Mouse (Mus musculus) T-cell, adult 2 months (primary cell): ENCODE data around the gene Mef2c.

Experiments
- DNase-seq: peaks from one replicate; pipeline ENCODE4 v3.0.0; 2022; ENCODE audit warnings: low spot score

The Mef2c gene

GRCm38 (mm10) chr13:83712778-83713380, 209.0 kb downstream of the Mef2c start:
- DNase-seq: no peak

DNA sequence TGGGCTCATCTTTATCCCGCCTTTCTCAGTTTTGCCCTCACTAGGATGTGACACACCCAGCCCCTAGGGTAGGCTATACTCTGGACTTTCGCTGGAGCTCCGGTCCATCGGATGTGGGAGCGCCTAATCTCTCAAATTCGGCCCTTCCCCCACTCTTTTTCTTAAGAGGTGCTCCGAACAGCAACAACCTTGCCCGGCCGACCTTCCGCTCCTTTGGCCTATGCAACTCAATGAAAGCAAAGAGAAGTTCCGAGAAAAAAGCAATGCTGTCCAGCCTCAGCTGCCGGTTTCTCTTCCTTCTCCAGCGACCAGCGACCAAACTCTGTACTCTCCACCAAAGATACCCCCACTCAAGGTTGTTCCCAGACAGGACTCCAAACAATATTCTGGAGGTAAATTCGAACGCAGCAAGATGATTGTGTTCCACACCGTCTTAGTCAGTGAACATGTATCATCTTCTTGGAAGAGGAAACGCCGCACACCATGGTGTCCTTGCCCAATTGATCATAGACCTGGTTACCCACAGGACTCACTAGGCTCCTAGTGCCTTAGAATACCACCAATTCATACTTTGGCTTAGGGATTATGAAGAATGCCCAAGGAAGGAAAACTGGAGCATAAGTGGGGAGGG, 209.9 kb downstream of the Mef2c start:
- no peak for DNase-seq

DNA sequence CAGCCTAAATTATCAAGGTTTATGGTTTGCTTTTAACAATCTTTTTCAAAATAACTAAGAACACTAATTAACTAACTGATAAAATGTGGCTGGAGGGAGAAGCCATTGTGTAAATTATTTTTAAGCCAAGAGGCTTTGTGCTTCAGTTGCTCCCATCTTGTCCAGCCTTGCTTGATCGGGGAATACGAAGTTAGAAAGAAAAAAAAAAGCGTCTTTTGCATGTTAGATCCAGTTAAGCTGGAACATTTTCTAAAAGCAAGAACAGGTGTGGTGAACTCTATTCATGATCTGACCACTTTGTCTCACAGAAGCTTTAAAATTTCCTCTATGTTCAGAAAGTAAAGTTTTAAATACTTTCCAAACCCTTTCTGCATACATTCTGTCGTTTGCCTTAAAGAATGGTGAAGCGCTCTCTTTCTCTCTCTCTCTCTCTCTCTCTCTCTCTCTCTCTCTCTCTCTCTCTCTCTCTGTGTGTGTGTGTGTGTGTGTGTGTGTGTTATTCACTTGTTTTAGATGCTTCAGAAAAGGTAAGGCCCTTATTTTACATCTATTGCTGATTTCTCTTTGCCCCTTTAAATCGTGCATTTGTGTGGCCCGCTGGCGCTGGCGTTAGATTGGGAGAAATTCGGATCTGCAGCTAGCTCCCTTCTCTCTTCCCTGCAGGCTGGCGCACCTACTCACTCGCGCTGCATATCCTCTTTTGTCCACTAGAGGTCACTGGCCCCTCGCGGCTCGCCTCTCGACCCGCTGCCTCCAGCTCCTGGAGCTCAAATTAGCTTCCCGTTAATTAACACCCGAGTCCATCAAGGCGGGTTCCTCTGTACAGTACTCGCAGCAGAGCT, 210.9 kb downstream of the Mef2c start:
- DNase-seq: peak; percentile 60

DNA sequence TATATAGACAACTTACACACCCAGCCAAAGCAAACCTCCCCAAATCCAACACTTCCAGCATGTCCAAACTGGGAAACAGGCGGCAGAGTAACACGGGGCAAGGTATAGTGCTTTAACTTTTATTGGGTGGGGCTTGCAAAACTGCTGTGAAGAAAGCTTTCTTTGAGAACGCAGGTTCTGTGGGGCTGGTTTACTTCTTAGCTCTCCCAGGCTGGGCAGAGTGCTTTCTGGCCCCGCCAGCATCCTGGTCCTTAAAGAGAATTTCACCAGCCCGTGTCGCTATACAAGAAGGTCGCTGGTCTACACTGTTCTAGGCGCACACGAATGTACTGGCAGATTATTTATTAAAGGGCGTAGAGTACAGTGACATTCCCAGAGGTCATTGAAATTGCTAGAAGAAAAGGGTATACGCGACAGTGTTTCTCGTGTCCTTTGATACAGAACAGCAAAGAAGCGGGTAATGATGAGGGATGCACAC, 211.5 kb downstream of the Mef2c start:
- no peak for DNase-seq

- no peak for DNase-seq
Measured at GRCm38 (mm10) chr13:83715971-83716615, 212.3 kb downstream of the Mef2c start.
